Mouse (Mus musculus) brain, embryonic 18.5 days (tissue): ENCODE measurements around the gene Gm4131.

ENCODE experiments used
- DNase-seq: peaks from one replicate; pipeline ENCODE4 v3.0.0-alpha.2; 2012; ENCODE audit warnings: low read depth, low spot score

Gm4131 gene

GRCm38 (mm10) chr14:62457420-62458181 lies 109.1 kb downstream of the Gm4131 start:
- DNase-seq: peak; percentile 82

- DNase-seq: no peak
Measured at GRCm38 (mm10) chr14:62456239-62456747, 110.4 kb downstream of the Gm4131 start, which contains the start of gene Gucy1b2. Gucy1b2 (minus strand) TSS chr14:62456289.

GRCm38 (mm10) chr14:62455570-62455879 lies 111.2 kb downstream of the Gm4131 start:
- DNase-seq: no peak

DNA sequence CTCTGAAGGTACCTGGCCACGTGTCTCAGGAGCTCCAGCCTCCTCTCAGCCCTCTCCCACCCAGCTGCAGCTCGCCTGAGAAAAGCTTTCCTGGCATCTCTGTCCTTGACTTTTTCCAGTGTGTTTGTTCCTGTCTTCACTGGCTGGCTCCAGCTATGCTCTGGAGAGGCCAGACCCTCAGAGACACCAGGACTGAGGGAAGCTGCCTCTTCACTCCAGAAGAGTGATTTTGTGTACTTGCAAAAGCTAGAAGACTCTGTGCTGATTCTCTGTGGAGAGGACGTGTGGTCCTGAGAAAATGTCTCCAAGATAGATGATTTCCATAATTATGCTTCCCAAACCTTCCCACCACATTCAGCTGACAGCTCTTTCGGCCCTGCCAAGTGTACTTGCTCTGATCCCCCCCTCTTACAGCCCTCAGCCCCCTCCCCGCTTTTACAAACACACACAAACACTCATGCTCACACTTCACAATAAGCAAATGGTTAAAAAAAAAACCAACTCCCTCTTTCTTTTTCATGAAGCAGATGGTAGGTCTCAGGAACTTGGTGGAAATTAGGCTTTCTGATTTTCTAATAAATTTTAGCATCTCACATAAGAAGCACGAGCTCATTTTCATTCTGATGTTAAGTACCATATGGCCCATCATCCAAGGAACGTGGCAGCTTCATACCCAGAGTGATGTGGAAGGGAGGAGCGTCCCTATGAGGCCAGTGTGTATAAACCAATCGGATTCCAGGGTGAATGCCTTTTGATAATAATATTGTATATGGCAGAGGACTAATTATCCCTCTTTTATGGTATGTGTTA lies 111.8 kb downstream of the Gm4131 start:
- DNase-seq: peak; percentile 72

DNA sequence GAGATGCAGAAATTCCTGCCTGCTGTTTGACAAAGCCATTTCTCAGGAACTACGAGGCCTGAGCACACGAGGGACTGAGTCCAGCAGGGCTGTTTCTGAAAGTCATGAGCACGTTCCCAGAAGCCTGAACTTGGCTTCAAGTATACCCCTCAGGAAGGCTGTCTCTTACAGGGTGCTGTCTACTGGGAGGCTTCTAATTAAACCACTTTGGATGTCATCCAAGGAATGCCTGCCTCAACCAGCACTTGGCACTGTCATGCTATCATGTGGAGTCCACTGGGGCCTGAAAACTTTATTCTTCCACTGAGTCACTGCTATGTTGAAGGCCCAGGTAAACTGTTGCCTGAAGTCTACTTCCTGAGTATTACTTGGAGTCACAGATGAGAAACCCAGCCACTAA lies 112.6 kb downstream of the Gm4131 start:
- DNase-seq: no peak

GRCm38 (mm10) chr14:62453276-62453675 lies 113.4 kb downstream of the Gm4131 start:
- no peak for DNase-seq

DNA sequence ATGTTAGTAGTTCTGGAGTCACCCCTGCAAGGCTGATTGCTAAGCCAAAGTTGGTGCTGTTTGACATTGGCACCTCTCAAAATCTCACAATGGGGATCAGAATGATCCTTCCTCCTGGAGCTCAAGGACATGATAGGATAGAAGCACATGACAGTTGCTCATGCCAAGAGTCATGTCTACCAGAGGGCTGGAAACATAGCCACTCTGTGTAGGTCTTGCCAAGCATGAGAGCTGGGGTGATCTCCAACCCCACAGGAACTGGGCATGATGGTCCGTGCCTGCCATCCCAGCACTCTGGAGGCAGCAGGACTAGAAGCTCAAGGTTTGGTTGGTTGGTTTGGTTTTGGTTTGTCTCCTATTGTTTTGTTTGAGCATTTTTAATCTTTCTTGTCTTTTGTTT lies 116.0 kb downstream of the Gm4131 start:
- DNase-seq: no peak

DNA sequence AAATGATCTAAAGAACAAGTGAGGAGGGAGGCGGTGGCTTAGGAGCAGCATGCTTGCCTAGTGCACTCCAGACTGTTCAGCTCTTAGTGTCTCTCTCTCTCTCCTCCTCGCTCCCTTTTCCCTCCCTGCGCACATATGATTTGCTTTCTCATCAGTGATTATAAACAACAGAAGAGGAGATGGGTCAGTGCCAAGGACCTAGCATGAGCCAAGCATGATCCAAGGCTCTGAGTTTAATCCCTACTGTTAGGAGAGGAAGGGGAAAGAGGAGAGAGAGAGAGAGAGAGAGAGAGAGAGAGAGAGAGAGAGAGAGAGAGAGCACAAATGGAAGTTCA lies 119.5 kb downstream of the Gm4131 start:
- no peak for DNase-seq

DNA sequence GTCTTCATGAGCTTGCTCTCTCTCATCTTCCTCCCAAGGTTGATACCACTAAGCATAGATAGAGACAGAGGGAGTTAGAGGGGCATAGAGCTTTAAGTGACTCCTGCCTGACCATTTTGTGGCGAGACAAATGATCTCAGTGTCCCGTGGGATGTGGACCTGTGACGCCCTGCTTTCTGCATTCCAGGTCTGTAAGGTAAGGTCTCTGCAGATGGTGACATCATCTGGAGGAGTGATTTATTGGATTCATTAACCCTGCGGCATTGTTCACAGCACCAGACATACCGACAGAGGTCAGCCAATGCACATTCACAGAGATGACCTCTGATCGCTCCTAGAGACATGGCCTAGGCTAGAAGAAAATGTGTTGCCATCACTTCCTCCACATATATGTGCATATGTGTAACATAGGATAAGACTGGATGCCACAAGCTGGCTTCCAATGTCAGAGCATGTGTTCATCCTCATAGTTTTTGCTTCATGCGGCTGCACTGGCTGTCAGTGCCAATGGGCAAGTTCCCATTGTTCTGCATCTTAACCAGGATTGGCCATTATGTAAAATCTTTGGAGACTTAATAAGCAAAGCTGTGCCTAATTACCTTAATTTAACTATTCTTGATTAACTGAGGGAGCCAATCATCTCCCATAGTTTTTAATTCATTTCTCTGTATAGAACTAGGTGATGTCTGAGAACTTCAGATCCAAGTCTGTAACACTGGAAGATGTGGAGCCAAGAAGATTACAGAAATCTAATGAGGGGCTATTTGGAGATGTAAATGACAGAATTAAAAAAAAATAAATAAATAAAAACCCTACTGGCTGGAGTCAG lies 120.1 kb downstream of the Gm4131 start:
- no peak for DNase-seq

- no peak for DNase-seq
Measured at GRCm38 (mm10) chr14:62443840-62444430, 122.8 kb downstream of the Gm4131 start.

DNA sequence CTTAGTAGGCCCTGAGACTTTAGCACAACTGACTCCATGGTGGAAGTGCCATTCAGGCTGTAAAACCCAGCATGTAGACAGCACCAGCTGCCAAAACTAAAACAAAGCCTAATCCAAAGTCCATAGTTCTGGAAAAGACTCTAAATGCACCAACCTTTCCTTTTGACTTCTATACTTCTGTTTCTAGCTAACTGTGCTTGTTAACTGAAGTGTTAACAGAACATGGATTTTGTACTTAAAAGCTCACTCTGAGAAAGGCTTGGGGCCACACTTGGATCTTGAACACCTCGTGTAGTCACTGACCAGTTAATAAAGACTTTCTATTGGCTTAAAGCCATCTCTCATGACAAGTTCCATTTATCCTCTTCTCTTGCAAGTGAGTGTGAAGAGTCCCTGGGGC lies 123.8 kb downstream of the Gm4131 start:
- no peak for DNase-seq

GRCm38 (mm10) chr14:62440036-62440435 lies 126.7 kb downstream of the Gm4131 start:
- no peak for DNase-seq

GRCm38 (mm10) chr14:62438236-62438635 lies 128.5 kb downstream of the Gm4131 start:
- DNase-seq: no peak

DNA sequence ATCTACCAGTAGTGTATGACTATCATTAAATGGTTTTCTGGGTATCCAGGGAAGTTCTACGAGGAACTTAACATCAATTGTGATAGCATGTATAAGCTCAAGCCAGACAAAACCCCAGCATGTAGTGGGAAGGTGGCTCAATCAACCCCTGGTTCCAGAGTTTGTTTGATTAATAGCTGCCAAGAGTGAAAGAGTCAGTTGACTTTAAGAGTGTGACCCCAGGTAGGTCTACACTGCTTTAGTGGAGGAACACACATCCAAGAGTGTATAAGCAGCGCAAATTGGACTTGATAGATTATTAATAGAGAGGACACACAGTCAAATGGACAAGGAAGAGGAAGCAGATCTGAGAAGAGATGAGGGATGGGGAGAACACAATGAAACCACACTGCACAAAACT lies 128.9 kb downstream of the Gm4131 start:
- no peak for DNase-seq

DNA sequence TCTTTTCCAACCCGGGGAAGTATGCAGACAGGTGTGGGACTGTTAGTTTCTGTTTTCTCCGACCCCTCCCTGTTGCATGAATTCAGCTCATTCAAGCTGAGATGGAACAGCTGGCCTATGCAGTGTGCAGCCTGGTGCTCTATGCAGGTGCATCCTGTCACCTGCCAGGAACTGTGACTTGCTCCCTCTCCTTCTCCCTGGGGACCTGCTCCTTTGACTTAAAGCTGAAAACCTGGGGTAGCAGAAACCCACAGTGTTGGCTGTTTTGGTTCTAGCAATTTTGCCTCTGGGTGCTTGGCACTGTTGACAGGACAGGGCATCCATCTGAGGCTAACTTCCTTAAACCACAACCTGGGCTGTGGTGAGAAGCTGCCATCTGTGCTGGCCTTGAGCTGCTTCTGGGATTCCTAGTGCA lies 141.4 kb downstream of the Gm4131 start:
- no peak for DNase-seq

DNA sequence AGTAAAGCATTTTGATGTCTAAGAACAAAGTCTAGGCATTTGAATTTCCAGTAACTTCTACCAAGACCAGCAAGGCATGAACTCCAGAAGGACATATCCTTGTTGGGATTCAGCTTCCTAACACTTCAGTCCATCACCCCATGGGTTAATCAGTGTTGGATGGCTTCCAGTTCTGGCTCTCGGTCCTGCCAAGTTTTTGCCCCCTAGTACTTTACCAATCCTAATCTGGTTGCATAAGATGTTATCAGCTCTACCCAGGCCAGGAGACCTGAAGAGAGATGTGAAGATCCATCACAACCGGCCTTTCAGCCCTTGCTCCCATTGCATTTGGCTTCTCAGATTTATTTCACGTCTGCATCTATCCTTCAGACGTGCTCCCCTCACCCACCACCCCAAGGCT lies 144.5 kb downstream of the Gm4131 start:
- DNase-seq: no peak

DNA sequence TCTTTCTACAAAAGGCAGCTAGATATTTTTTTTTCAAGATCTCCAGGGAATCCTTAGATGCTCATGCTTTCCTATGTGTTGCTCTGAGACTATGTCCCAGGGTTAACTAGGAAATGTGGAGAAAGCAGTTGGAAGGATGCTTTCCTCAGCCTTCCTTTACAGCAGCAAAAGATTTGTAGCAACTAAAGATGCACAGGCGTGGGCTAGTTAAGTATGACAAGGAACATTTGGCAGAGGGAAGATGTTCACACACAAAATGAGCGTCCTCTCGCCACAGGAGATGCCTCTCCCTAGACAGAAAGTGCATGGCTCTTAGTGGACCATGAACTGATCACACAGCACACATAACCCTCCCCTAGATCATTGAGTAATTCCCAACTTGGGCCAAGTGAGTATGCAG lies 149.2 kb downstream of the Gm4131 start:
- DNase-seq: no peak

- DNase-seq: peak; percentile 77
Measured at GRCm38 (mm10) chr14:62416742-62417134, 150.0 kb downstream of the Gm4131 start.

GRCm38 (mm10) chr14:62416007-62416741 lies 150.5 kb downstream of the Gm4131 start:
- DNase-seq: peak; percentile 83
